Mouse (Mus musculus) liver, embryonic 14.5 days (tissue): ENCODE results near the gene Gpr183.

ENCODE experiments used
- CTCF ChIP-seq: IDR thresholded peaks from 2 replicates; pipeline ENCODE4 v1.5.1; 2016; ENCODE audit warnings: antibody characterized with exemption, low read depth, control low read depth
- EP300 ChIP-seq: IDR thresholded peaks from 2 replicates; pipeline ENCODE4 v1.6.1; 2016; ENCODE audit warnings: antibody characterized with exemption, low read depth

DNA sequence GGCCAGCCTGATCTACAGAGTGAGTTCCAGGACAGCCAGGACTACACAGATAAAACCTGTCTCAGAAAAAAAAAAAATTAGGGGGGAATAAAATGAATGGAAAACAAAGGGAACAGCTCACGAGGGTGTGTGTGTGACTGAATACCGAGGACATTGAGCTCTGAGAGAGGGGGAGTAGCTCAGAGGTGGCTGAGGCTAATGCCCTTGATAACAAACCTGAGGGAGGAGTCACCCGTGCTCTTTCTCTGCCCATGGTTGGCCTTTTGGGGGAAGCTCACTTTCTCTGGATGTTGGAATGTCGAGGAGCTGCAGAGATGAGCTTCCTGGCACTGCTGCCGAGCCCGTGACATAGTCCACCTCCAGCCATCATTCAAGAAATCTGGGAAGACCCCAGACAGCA, 4.0 kb downstream of the Gpr183 start:
- TF ChIP-seq EP300 (no peak), CTCF (no peak)
